Mouse (Mus musculus): ENCODE results near the gene Mrtfb. TPM values are rescaled to one million over a fixed set of nuclear protein-coding genes. Genes with fewer than 3 reads are reported as not detected.

Mrtfb gene
- 21.8 and 24.0 TPM in 2 replicates for polyA plus RNA-seq (2015; fragmentation: Nextera tagmentation; extraction: Ambion mirVana)

- Histone ChIP-seq H3K4me3 (ENCODE audit: low read depth, low read length) (peak within 1 kb of the TSS; percentile 90), H3K4me1 (ENCODE audit: insufficient read depth, low read depth, low read length) (peaks cover 9% of the 10 kb centered on the region; the same call in 1 of the 2 replicates), H3K9me3 (ENCODE audit: low read length) (no peaks in the 10 kb centered on the region), H3K36me3 (ENCODE audit: insufficient read depth, low read length) (no peaks in the 10 kb centered on the region), H3K27ac (ENCODE audit: low read length) (peak within 1 kb of the TSS; percentile 92), H3K9ac (replicated peaks; ENCODE audit: low read depth) (peak within 1 kb of the TSS; percentile 91), H3K27me3 (replicated peaks; ENCODE audit: insufficient read depth, low read length) (no peaks in the 10 kb centered on the region), H3K4me2 (replicated peaks; ENCODE audit: low read depth, low read length) (peak within 1 kb of the TSS; percentile 76)
- ATAC-seq: peak; percentile 96
- DNase-seq (ENCODE audit: low spot score): peak; percentile 93
- WGBS: 2% methylated on average over 41 of the region's 56 CpGs
- TF ChIP-seq EP300 (IDR thresholded peaks at IDR 0.05) (no peak), CTCF (IDR thresholded peaks at IDR 0.05) (peak; percentile 23)
These were observed at the start of gene Mrtfb for GRCm38 (mm10) chr16:13255855-13256635. Mrtfb (plus strand) TSS chr16:13256481.

- no peak for DNase-seq (ENCODE audit: low spot score)
- no peak overlapping the region for H3K4me2 ChIP-seq (replicated peaks; ENCODE audit: low read depth, low read length)
- ATAC-seq: no peak
- no peaks in the 10 kb centered on the region for H3K27me3 ChIP-seq (replicated peaks; ENCODE audit: insufficient read depth, low read length)
- H3K4me1 ChIP-seq (ENCODE audit: insufficient read depth, low read depth, low read length): peaks cover 4% of the 10 kb centered on the region; the same call in 1 of the 2 replicates
- H3K9me3 ChIP-seq (ENCODE audit: low read length): no peaks in the 10 kb centered on the region
- H3K4me3 ChIP-seq (ENCODE audit: low read depth, low read length): no peak overlapping the region
- H3K9ac ChIP-seq (replicated peaks; ENCODE audit: low read depth): no peak overlapping the region
- WGBS: 61% methylated on average over 5 of the region's 5 CpGs
- no peaks in the 10 kb centered on the region for H3K36me3 ChIP-seq (ENCODE audit: insufficient read depth, low read length)
- H3K27ac ChIP-seq (ENCODE audit: low read length): no peak overlapping the region
- no peak for TF ChIP-seq CTCF (IDR thresholded peaks at IDR 0.05)
- no peak for TF ChIP-seq EP300 (IDR thresholded peaks at IDR 0.05)
These were observed 48.6 kb upstream of the Mrtfb start for GRCm38 (mm10) chr16:13207649-13208048.

- DNase-seq (ENCODE audit: low spot score): no peak
- Histone ChIP-seq H3K36me3 (ENCODE audit: insufficient read depth, low read length) (no peaks in the 10 kb centered on the region), H3K27me3 (replicated peaks; ENCODE audit: insufficient read depth, low read length) (no peaks in the 10 kb centered on the region), H3K9me3 (ENCODE audit: low read length) (no peaks in the 10 kb centered on the region), H3K4me3 (ENCODE audit: low read depth, low read length) (no peak overlapping the region), H3K27ac (ENCODE audit: low read length) (no peak overlapping the region), H3K4me1 (ENCODE audit: insufficient read depth, low read depth, low read length) (peaks cover 4% of the 10 kb centered on the region; the same call in 1 of the 2 replicates), H3K9ac (replicated peaks; ENCODE audit: low read depth) (no peak overlapping the region), H3K4me2 (replicated peaks; ENCODE audit: low read depth, low read length) (no peak overlapping the region)
- WGBS: 41% methylated on average over 3 of the region's 3 CpGs
- no peak for ATAC-seq
- TF ChIP-seq CTCF (IDR thresholded peaks at IDR 0.05) (no peak), EP300 (IDR thresholded peaks at IDR 0.05) (no peak)
These were observed 48.2 kb upstream of the Mrtfb start for GRCm38 (mm10) chr16:13208087-13208486.

GRCm38 (mm10) chr16:13212781-13213180 is 43.5 kb upstream of the Mrtfb start:
- Histone ChIP-seq H3K9ac (replicated peaks; ENCODE audit: low read depth) (no peak overlapping the region), H3K27me3 (replicated peaks; ENCODE audit: insufficient read depth, low read length) (no peaks in the 10 kb centered on the region), H3K4me3 (ENCODE audit: low read depth, low read length) (no peak overlapping the region), H3K27ac (ENCODE audit: low read length) (no peak overlapping the region), H3K4me1 (ENCODE audit: insufficient read depth, low read depth, low read length) (peaks cover 7% of the 10 kb centered on the region; the same call in 1 of the 2 replicates), H3K36me3 (ENCODE audit: insufficient read depth, low read length) (no peaks in the 10 kb centered on the region), H3K9me3 (ENCODE audit: low read length) (no peaks in the 10 kb centered on the region), H3K4me2 (replicated peaks; ENCODE audit: low read depth, low read length) (no peak overlapping the region)
- no peak for ATAC-seq
- 70% methylated on average over 4 of the region's 4 CpGs for WGBS
- no peak for DNase-seq (ENCODE audit: low spot score)
- TF ChIP-seq EP300 (IDR thresholded peaks at IDR 0.05) (no peak), CTCF (IDR thresholded peaks at IDR 0.05) (no peak)

- Histone ChIP-seq H3K4me1 (ENCODE audit: insufficient read depth, low read depth, low read length) (peaks cover 11% of the 10 kb centered on the region; the same call in 1 of the 2 replicates), H3K4me3 (ENCODE audit: low read depth, low read length) (no peak overlapping the region), H3K4me2 (replicated peaks; ENCODE audit: low read depth, low read length) (no peak overlapping the region), H3K9ac (replicated peaks; ENCODE audit: low read depth) (no peak overlapping the region), H3K36me3 (ENCODE audit: insufficient read depth, low read length) (no peaks in the 10 kb centered on the region), H3K27ac (ENCODE audit: low read length) (no peak overlapping the region), H3K9me3 (ENCODE audit: low read length) (no peaks in the 10 kb centered on the region), H3K27me3 (replicated peaks; ENCODE audit: insufficient read depth, low read length) (no peaks in the 10 kb centered on the region)
- DNase-seq (ENCODE audit: low spot score) (peak; percentile 78), ATAC-seq (peak; percentile 91)
- WGBS: 49% methylated on average over 5 of the region's 5 CpGs
- TF ChIP-seq EP300 (IDR thresholded peaks at IDR 0.05): no peak
- TF ChIP-seq CTCF (IDR thresholded peaks at IDR 0.05): peak; percentile 62
These were observed 39.9 kb upstream of the Mrtfb start for GRCm38 (mm10) chr16:13216116-13216952.

- H3K4me2 ChIP-seq (replicated peaks; ENCODE audit: low read depth, low read length): no peak overlapping the region
- H3K27me3 ChIP-seq (replicated peaks; ENCODE audit: insufficient read depth, low read length): no peaks in the 10 kb centered on the region
- no peak overlapping the region for H3K4me3 ChIP-seq (ENCODE audit: low read depth, low read length)
- no peak overlapping the region for H3K9ac ChIP-seq (replicated peaks; ENCODE audit: low read depth)
- H3K36me3 ChIP-seq (ENCODE audit: insufficient read depth, low read length): no peaks in the 10 kb centered on the region
- H3K9me3 ChIP-seq (ENCODE audit: low read length): no peaks in the 10 kb centered on the region
- ATAC-seq (no peak), DNase-seq (ENCODE audit: low spot score) (no peak)
- H3K4me1 ChIP-seq (ENCODE audit: insufficient read depth, low read depth, low read length): peaks cover 11% of the 10 kb centered on the region; the same call in 1 of the 2 replicates
- no peak for TF ChIP-seq CTCF (IDR thresholded peaks at IDR 0.05)
- 74% methylated on average over 8 of the region's 8 CpGs for WGBS
- no peak overlapping the region for H3K27ac ChIP-seq (ENCODE audit: low read length)
These were observed 38.3 kb upstream of the Mrtfb start for GRCm38 (mm10) chr16:13217951-13218350.

All from lung, postnatal 0 days (tissue).